Mouse (Mus musculus): Measurements from ENCODE around the gene Prss54.

- TF ChIP-seq CTCF (IDR thresholded peaks at IDR 0.05; ENCODE audit: borderline replicate concordance, extremely low read depth, insufficient read depth, insufficient read length) (no peak), POLR2A (IDR thresholded peaks at IDR 0.05; ENCODE audit: borderline replicate concordance, extremely low read depth, insufficient read depth, insufficient read length, poor library complexity, severe bottlenecking) (no peak)
These were observed 33.1 kb downstream of the Prss54 start for GRCm38 (mm10) chr8:95543065-95543464.
